Mouse (Mus musculus): Measurements from ENCODE around the gene Ptprg. TPM values are rescaled to one million over a fixed set of nuclear protein-coding genes. Genes with fewer than 3 reads are reported as not detected.

Ptprg gene
- polyA plus RNA-seq, 2 experiments: 0.69 to 1.4 TPM

GRCm38 (mm10) chr14:11992111-11992510, 438.8 kb downstream of the Ptprg start:
- Histone ChIP-seq H3K9ac (replicated peaks) (no peak overlapping the region), H3K27me3 (ENCODE audit: control insufficient read depth, insufficient read depth, low read length) (no peaks in the 10 kb centered on the region), H3K4me2 (ENCODE audit: low read depth) (no peak overlapping the region), H3K36me3 (replicated peaks; ENCODE audit: control insufficient read depth, insufficient read depth, low read depth) (no peaks in the 10 kb centered on the region), H3K4me3 (ENCODE audit: insufficient read depth in 1 of 2, low read depth in 2 of 2, low read length in 2 of 2) (no peak overlapping the region), H3K27ac (no peak overlapping the region), H3K9me3 (ENCODE audit: control insufficient read depth, low read length) (no peaks in the 10 kb centered on the region), H3K4me1 (replicated peaks; ENCODE audit: control insufficient read depth in 2 of 2, insufficient read depth in 2 of 2, low read length in 1 of 2) (no peaks in the 10 kb centered on the region)
- no peak for ATAC-seq (ENCODE audit: insufficient read depth)
- whole genome bisulfite sequencing (ENCODE audit: insufficient replicate concordance): 31% methylated on average over 4 of the region's 4 CpGs
- TF ChIP-seq CTCF (IDR thresholded peaks at IDR 0.05; ENCODE audit: low read depth): no peak
- no peak for DNase-seq (ENCODE audit: low read depth in 3 of 3, low spot score in 3 of 3)

GRCm38 (mm10) chr14:11992534-11992933, 439.2 kb downstream of the Ptprg start:
- no peak overlapping the region for H3K4me2 ChIP-seq (ENCODE audit: low read depth)
- H3K27me3 ChIP-seq (ENCODE audit: control insufficient read depth, insufficient read depth, low read length): no peaks in the 10 kb centered on the region
- no peaks in the 10 kb centered on the region for H3K4me1 ChIP-seq (replicated peaks; ENCODE audit: control insufficient read depth in 2 of 2, insufficient read depth in 2 of 2, low read length in 1 of 2)
- H3K9ac ChIP-seq (replicated peaks): no peak overlapping the region
- no peak overlapping the region for H3K27ac ChIP-seq
- TF ChIP-seq CTCF (IDR thresholded peaks at IDR 0.05; ENCODE audit: low read depth): no peak
- TF ChIP-seq EP300 (IDR thresholded peaks at IDR 0.05; ENCODE audit: low read depth): no peak
- H3K9me3 ChIP-seq (ENCODE audit: control insufficient read depth, low read length): no peaks in the 10 kb centered on the region
- no peak overlapping the region for H3K4me3 ChIP-seq (ENCODE audit: insufficient read depth in 1 of 2, low read depth in 2 of 2, low read length in 2 of 2)
- WGBS (ENCODE audit: insufficient replicate concordance): 24% methylated on average over 6 of the region's 6 CpGs
- DNase-seq (ENCODE audit: low read depth in 3 of 3, low spot score in 3 of 3): no peak
- no peaks in the 10 kb centered on the region for H3K36me3 ChIP-seq (replicated peaks; ENCODE audit: control insufficient read depth, insufficient read depth, low read depth)
- ATAC-seq (ENCODE audit: insufficient read depth): no peak

DNA sequence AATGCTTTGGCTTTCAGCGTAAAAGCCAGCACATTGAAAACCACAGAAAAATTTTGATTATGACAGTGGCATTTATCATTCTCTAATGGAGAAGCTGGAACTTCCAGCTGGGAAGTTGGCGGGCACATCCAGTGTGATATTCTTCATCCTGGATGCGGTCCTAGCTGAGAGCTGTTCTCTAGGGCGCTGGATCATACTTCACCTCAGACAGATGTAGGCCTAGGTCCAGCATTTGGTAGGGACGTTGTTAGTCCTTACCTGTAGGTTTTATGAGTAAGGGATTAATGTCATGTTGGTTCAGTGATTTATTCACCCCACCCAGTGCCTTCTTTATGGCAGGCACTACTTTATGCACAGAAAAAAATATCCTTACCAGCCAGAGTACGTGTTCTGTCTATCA, 444.2 kb downstream of the Ptprg start:
- Histone ChIP-seq H3K27me3 (ENCODE audit: control insufficient read depth, insufficient read depth, low read length) (no peaks in the 10 kb centered on the region), H3K4me3 (ENCODE audit: insufficient read depth in 1 of 2, low read depth in 2 of 2, low read length in 2 of 2) (no peak overlapping the region), H3K9me3 (ENCODE audit: control insufficient read depth, low read length) (no peaks in the 10 kb centered on the region), H3K4me2 (ENCODE audit: low read depth) (no peak overlapping the region), H3K9ac (replicated peaks) (no peak overlapping the region), H3K27ac (no peak overlapping the region), H3K4me1 (replicated peaks; ENCODE audit: control insufficient read depth in 2 of 2, insufficient read depth in 2 of 2, low read length in 1 of 2) (no peaks in the 10 kb centered on the region), H3K36me3 (replicated peaks; ENCODE audit: control insufficient read depth, insufficient read depth, low read depth) (no peaks in the 10 kb centered on the region)
- DNase-seq (ENCODE audit: low read depth in 3 of 3, low spot score in 3 of 3) (no peak), ATAC-seq (ENCODE audit: insufficient read depth) (no peak)
- 70% methylated on average over 6 of the region's 6 CpGs for whole genome bisulfite sequencing (ENCODE audit: insufficient replicate concordance)
- TF ChIP-seq CTCF (IDR thresholded peaks at IDR 0.05; ENCODE audit: low read depth) (no peak), EP300 (IDR thresholded peaks at IDR 0.05; ENCODE audit: low read depth) (no peak)

- Histone ChIP-seq H3K36me3 (replicated peaks; ENCODE audit: control insufficient read depth, insufficient read depth, low read depth) (no peaks in the 10 kb centered on the region), H3K27me3 (ENCODE audit: control insufficient read depth, insufficient read depth, low read length) (no peaks in the 10 kb centered on the region), H3K4me1 (replicated peaks; ENCODE audit: control insufficient read depth in 2 of 2, insufficient read depth in 2 of 2, low read length in 1 of 2) (no peaks in the 10 kb centered on the region), H3K9ac (replicated peaks) (no peak overlapping the region), H3K4me3 (ENCODE audit: insufficient read depth in 1 of 2, low read depth in 2 of 2, low read length in 2 of 2) (no peak overlapping the region), H3K9me3 (ENCODE audit: control insufficient read depth, low read length) (no peaks in the 10 kb centered on the region), H3K27ac (no peak overlapping the region), H3K4me2 (ENCODE audit: low read depth) (no peak overlapping the region)
- DNase-seq (ENCODE audit: low read depth in 3 of 3, low spot score in 3 of 3) (no peak), ATAC-seq (ENCODE audit: insufficient read depth) (no peak)
- WGBS (ENCODE audit: insufficient replicate concordance): 67% methylated on average over 4 of the region's 4 CpGs
- TF ChIP-seq CTCF (IDR thresholded peaks at IDR 0.05; ENCODE audit: low read depth): no peak
- TF ChIP-seq EP300 (IDR thresholded peaks at IDR 0.05; ENCODE audit: low read depth): no peak
Measured at GRCm38 (mm10) chr14:11998464-11998863, 445.1 kb downstream of the Ptprg start.

DNA sequence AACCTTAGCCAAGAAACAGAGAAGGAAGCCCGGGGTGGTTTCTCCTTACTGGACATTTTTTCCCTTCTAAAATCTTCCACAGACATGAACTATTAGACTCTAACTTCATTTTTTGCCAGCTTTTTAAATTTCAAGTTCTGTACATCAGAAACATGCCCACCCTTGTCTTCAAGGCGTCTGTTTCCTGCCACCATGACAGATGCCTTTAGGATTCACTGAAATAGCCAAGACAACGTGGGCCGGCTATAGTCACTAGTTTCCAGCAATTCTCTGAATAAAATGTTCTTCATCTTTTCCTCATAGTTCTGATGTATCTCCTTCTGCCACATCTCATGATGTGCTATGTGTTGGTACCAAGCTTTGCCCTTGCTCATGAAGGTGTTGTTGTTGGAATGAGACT, 450.7 kb downstream of the Ptprg start:
- TF ChIP-seq CTCF (IDR thresholded peaks at IDR 0.05; ENCODE audit: low read depth): no peak
- TF ChIP-seq EP300 (IDR thresholded peaks at IDR 0.05; ENCODE audit: low read depth): no peak
- no peak overlapping the region for H3K27ac ChIP-seq
- WGBS (ENCODE audit: insufficient replicate concordance): 61% methylated on average over 4 of the region's 4 CpGs

More for the DNA sequence above, 450.7 kb downstream of the Ptprg start:
- Histone ChIP-seq H3K9ac (replicated peaks) (no peak overlapping the region), H3K36me3 (replicated peaks; ENCODE audit: control insufficient read depth, insufficient read depth, low read depth) (no peaks in the 10 kb centered on the region), H3K9me3 (ENCODE audit: control insufficient read depth, low read length) (no peaks in the 10 kb centered on the region), H3K4me2 (ENCODE audit: low read depth) (no peak overlapping the region), H3K4me3 (ENCODE audit: insufficient read depth in 1 of 2, low read depth in 2 of 2, low read length in 2 of 2) (no peak overlapping the region), H3K27me3 (ENCODE audit: control insufficient read depth, insufficient read depth, low read length) (no peaks in the 10 kb centered on the region), H3K4me1 (replicated peaks; ENCODE audit: control insufficient read depth in 2 of 2, insufficient read depth in 2 of 2, low read length in 1 of 2) (no peaks in the 10 kb centered on the region)
- no peak for DNase-seq (ENCODE audit: low read depth in 3 of 3, low spot score in 3 of 3)
- ATAC-seq (ENCODE audit: insufficient read depth): no peak
